Mouse (Mus musculus) spleen, embryonic (tissue): ENCODE measurements around the gene Olfr356.

ENCODE experiments used
- CTCF ChIA-PET: fragments of 350-600 bp; sonication (Branson Sonifier 250); formaldehyde crosslinking; loops from one replicate; lab custom pipeline; 2022; lab: Charles Lee

Gene Olfr356

DNA sequence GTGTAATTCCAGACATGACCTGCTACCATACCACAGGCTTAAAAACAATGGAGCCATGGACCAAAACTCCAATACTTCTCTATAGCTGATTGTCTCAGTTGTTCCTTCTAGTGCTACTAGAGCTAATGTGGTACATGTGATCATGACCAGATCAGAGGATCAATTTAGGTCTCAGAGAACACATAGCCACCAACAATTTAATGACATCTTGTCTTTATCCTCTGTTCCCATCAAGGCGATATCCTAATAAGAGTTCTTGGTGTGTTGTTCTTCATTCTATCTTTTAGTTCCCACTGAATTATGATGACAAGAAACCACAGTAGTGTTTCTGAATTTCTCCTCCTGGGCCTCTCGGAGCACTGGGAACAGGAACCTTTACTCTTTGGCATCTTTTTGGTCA is at the start of gene Olfr356:
Gene Olfr356 (plus strand): TSS at position 301 of the 400 bp plus-strand sequence.
- CTCF ChIA-PET = no interaction called here

- CTCF ChIA-PET = no interaction called here
Measured at GRCm38 (mm10) chr2:36892836-36893235, 44.1 kb upstream of the Olfr356 start, which contains the start of gene Olfr353. TSS of gene Olfr353 (minus strand) at chr2:36892936.

- CTCF ChIA-PET = no interaction called here
Measured at GRCm38 (mm10) chr2:36897114-36897513, 39.8 kb upstream of the Olfr356 start.

- CTCF ChIA-PET = no interaction called here
Measured at GRCm38 (mm10) chr2:36905380-36905779, 31.5 kb upstream of the Olfr356 start, which contains the start of gene Olfr354. TSS of gene Olfr354 (plus strand) at chr2:36905680.

DNA sequence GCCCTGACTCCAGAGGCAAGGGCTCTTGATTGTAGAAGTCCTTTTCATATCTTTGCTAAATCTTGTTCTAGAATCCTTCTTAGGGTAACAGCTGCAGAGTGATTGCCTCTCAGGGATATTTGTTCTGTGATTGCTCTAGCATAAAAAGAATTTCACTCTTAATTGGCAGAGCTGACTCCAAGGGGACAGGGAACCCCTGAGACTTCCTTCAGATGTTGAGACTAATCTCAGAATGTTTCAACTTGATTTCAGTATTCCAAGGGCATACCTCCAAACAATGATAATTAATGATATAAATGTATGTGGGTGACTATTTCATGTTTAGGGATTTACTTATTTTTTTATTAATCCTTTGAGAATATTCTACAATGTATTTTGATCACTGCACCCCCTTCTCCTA is 8.1 kb upstream of the Olfr356 start, which contains the start of gene Olfr355:
Gene Olfr355 (minus strand): TSS at position 101 of the 400 bp plus-strand sequence.
- CTCF ChIA-PET = no interaction called here
